Mouse (Mus musculus) left cerebral cortex, postnatal 25 days (tissue): ENCODE measurements around the gene Tssc4. TPM values are rescaled to one million over a fixed set of nuclear protein-coding genes. Genes with fewer than 3 reads are reported as not detected.

ENCODE experiments used
- DNase-seq, 2 experiments: peaks; one replicate each; pipeline ENCODE4 v3.0.0; 2022; ENCODE audit warnings: low spot score in 2 of 2, mixed read lengths in 1 of 2
- intact Hi-C: fragments of 180-260 bp; cut with DNase I; formaldehyde crosslinking; loops from one replicate; pipeline ENCODE4 v1.15.1; 2025
- total RNA-seq, 2 experiments: library from RNA; stranded (reverse); gene quantifications; 2 replicates each; pipeline ENCODE4 v1.2.3; 2021

Tssc4 gene
- total RNA-seq, 2 experiments from 2014 or later, result 40.1 to 45.4 TPM

- intact Hi-C loops, result no loop called here
- no peak for DNase-seq
Observed at GRCm38 (mm10) chr7:143042897-143043300, 26.1 kb upstream of the Tssc4 start.

GRCm38 (mm10) chr7:143044049-143044825 is 24.8 kb upstream of the Tssc4 start:
- no peak for DNase-seq
- intact Hi-C loops, result no loop called here

GRCm38 (mm10) chr7:143044826-143045206 is 24.2 kb upstream of the Tssc4 start:
- intact Hi-C loops, result no loop called here
- no peak for DNase-seq

GRCm38 (mm10) chr7:143046358-143046757 is 22.7 kb upstream of the Tssc4 start:
- no peak for DNase-seq
- intact Hi-C loops, result no loop called here

GRCm38 (mm10) chr7:143049331-143049730 is 19.7 kb upstream of the Tssc4 start:
- intact Hi-C loops, result no loop called here
- DNase-seq, result no peak

- intact Hi-C loops, result no loop called here
- DNase-seq, result no peak
Observed at GRCm38 (mm10) chr7:143049841-143050816, 18.9 kb upstream of the Tssc4 start.

GRCm38 (mm10) chr7:143051316-143051715 is 17.7 kb upstream of the Tssc4 start:
- intact Hi-C loops, result no loop called here
- no peak for DNase-seq

GRCm38 (mm10) chr7:143052626-143053007 is 16.4 kb upstream of the Tssc4 start, which contains the start of gene Cd81:
Cd81 (plus strand) TSS chr7:143052739.
- DNase-seq, result peak; percentile 80 to 83
- intact Hi-C loops, result loop anchor here (2.0 kb wide), 1 partner anchor 44 kb away; no protein-coding TSS in a partner anchor

- intact Hi-C loops, result loop anchor here (2.0 kb wide), 1 partner anchor 44 kb away; no protein-coding TSS in a partner anchor
- DNase-seq, result peak; percentile 61 to 69
Observed at GRCm38 (mm10) chr7:143053008-143053899, 15.8 kb upstream of the Tssc4 start.

- intact Hi-C loops, result loop anchor here (1.0 to 2.0 kb wide), 2 partner anchors 15 to 45 kb away; partner anchors contain the start of gene Tssc4
- no peak for DNase-seq
Observed at GRCm38 (mm10) chr7:143053961-143054611, 15.0 kb upstream of the Tssc4 start.

- intact Hi-C loops, result loop anchor here (1.0 kb wide), 1 partner anchor 15 kb away; the partner anchor contains the start of gene Tssc4
- DNase-seq, result no peak
Observed at GRCm38 (mm10) chr7:143054612-143054965, 14.5 kb upstream of the Tssc4 start.

GRCm38 (mm10) chr7:143055001-143055400 is 14.0 kb upstream of the Tssc4 start:
- intact Hi-C loops, result no loop called here

GRCm38 (mm10) chr7:143055499-143056186 is 13.4 kb upstream of the Tssc4 start:
- intact Hi-C loops, result no loop called here
- DNase-seq, result no peak

More at GRCm38 (mm10) chr7:143055001-143055400, 14.0 kb upstream of the Tssc4 start:
- no peak for DNase-seq

- intact Hi-C loops, result no loop called here
- no peak for DNase-seq
Observed at GRCm38 (mm10) chr7:143057023-143057422, 12.0 kb upstream of the Tssc4 start.

GRCm38 (mm10) chr7:143057667-143058220 is 11.3 kb upstream of the Tssc4 start:
- intact Hi-C loops, result no loop called here
- DNase-seq, result no peak

GRCm38 (mm10) chr7:143058221-143058697 is 10.8 kb upstream of the Tssc4 start:
- intact Hi-C loops, result no loop called here
- DNase-seq, result no peak

GRCm38 (mm10) chr7:143059202-143059870 is 9.7 kb upstream of the Tssc4 start:
- DNase-seq, result peak in 1 of 2 experiments; percentile 59
- intact Hi-C loops, result no loop called here
